Mouse (Mus musculus) CH12F3 (cell line): ENCODE results near the gene Rps2.
"Not testable (repeated sequence)": the region's sequence is repeated elsewhere in the genome, so short reads cannot be mapped to it uniquely, and the experiment has no call there.

Source experiments
- in situ Hi-C: fragments of 300-500 bp; cut with MboI; formaldehyde crosslinking; loops from 2 replicates; pipeline ENCODE4 v1.14.3; 2020; ENCODE audit warnings: low sequenced_read_pairs

Rps2 gene

DNA sequence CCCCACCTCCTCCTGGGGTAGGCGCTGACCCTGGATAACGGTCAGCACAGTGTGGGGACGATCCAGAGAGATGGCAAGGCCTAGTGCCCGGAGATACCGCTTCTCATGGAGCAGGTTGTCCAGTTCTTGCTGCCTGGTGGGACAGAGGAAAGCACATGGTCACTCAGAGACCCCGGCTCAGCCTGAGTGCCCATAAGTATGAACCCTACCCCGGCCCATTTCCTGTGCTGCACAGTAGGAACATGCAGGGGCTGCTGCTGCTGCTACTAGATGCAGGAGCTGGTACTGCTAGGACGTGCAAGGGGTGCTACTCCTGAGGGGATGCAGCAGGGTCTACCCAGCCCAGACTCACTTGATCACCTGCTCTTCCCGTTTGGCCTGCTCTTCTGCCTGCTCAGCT lies 16.7 kb upstream of the Rps2 start:
- in situ Hi-C loops = no loop called here

- in situ Hi-C loops = no loop called here
Measured at GRCm38 (mm10) chr17:24705821-24706220, 12.1 kb upstream of the Rps2 start.

DNA sequence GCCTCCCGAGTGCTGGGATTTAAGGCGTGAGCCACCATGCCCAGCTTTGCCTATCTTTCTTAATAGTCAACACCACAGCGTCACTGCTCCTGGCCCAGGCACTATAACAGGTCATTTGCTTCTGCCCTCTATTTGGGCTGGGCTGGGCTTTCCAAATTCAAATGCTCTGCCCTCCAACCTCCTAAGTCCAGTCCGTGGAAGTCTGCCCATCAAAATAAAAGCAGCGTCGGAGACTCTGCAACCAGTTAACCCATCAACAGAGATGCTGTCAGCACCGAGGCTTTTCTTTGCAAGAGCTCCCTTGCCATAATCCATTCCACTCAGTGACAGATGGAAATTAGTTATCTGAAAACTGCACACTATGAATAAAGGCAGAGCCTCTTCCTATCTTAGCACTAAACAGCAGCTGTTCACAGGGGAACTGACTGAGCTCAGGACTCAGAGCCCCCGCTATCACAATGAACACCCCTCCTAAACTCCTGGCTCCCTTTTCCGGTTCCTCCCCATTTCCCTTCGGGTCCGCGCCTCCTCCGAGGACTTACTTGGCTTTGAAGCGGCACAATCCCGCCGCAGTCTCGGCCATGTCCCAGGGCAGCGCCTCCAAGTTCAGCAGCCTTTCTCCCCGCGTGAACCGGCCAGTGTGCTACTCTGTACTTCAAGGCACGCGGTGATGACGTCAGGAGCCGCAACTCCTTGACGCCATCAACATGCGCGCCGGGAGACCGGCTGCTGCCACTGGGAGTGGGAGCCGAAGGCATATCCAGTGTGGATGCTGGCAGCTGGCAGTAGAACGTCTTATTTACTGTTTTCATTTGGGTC lies 10.7 kb upstream of the Rps2 start, which contains the start of gene Tbl3:
Gene Tbl3 (minus strand): TSS at position 679 of the 819 bp plus-strand sequence.
- in situ Hi-C loops = no loop called here

DNA sequence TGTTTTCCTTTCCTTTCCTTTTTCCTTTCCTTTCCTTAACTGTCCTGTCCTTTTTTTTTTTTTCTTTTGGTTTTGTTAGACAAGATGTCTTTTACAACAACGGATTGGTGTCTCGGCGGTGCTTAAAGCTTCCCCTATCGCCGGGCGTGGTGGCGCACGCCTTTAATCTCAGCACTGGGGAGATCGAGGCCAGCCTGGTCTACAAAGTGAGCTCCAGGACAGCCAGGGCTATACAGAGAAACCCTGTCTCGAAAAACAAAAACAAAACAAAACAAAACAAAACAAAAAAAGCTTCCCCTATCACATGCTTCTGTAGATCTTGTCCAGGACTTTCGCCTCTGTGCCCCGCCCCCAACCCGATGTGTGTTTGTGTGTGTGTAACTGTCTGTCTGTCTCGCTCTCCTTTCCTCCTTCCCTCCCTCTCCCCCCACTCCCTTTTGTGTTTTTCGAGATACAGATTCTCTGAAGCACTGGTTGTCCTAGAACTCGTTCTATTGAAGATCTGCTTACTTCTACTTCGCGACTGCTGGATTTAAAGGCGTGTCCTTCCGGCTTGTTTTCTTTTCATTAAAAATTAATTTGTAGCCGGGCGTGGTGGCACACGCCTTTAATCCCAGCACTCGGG lies 10.0 kb upstream of the Rps2 start:
- in situ Hi-C loops = no loop called here

DNA sequence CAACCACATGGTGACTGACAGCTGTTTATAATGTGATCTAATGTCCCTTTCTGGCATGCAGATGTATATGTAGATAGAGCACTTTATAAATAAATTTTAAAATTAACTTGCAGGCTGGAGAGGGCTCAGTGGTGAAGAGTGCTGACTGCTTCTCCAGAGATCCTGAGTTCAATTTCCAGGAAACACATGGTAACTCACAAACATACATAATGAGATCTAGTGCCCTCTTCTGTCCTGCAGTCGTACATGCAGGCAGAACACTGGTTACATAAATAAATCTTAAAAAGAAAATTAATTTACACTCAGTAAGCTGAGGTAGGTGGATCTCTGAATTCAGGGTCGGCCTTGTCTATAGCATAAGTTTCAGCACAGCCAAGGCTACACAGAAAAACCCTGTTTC lies 9.3 kb upstream of the Rps2 start:
- in situ Hi-C loops = no loop called here

GRCm38 (mm10) chr17:24715556-24715955 lies 2.4 kb upstream of the Rps2 start:
- in situ Hi-C loops = no loop called here

GRCm38 (mm10) chr17:24716166-24716682 lies 1.7 kb upstream of the Rps2 start:
- in situ Hi-C loops = no loop called here

DNA sequence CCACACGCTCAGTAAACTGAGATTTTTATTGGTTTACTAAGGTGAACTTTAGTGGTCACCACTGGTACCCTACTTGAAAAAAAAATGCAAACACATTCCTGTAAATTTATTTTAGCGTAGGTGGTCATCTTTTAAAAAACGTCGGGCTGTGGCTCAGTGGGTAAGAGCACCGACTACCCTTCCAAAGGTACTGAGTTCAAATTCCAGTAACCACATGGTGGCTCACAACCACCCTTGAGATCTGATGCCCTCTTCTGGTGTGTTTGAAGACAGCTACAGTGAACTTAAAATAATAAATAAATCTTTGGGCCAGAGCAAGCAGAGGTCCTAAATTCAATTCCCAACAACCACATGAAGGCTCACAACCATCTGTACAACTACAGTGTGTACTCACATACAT lies 1.0 kb downstream of the Rps2 start:
- in situ Hi-C loops = not testable (repeated sequence)

DNA sequence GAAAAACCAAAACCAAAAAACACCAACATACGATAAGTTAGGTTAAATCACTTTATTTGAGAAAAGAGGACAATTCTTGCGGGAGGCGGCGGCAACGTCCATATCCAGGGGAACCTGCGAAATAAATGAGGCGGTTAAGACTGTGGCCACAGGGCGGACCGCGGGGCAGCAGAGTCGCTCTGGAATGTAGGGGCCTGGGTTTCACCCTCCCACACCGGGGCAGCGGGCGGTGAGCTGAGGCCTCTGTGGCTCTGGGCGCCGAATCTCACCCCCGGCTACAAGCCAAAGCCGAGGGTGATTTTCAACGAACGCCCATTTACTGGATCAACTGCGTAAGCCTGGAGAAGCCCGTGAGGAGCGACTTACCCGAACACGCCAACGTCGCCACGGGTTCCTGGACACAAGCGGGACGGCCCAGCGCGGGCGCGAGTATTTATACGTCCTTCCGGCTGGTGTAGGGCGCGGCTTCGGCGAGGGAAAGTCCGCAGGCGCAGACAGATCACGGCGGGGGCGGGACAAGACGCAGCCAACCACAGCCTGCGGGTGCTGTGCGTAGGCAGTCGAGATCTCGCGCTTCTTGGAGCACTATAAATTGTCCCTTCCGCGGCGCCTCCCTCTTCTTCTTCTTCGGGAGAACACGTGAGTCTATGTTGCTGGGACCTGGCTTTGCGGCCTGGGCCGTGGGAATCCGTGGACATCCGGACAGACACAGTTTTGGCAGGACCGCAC lies 1.7 kb downstream of the Rps2 start:
- in situ Hi-C loops = no loop called here

- in situ Hi-C loops = not testable (repeated sequence)
Measured at GRCm38 (mm10) chr17:24720616-24721015, 2.7 kb downstream of the Rps2 start.

DNA sequence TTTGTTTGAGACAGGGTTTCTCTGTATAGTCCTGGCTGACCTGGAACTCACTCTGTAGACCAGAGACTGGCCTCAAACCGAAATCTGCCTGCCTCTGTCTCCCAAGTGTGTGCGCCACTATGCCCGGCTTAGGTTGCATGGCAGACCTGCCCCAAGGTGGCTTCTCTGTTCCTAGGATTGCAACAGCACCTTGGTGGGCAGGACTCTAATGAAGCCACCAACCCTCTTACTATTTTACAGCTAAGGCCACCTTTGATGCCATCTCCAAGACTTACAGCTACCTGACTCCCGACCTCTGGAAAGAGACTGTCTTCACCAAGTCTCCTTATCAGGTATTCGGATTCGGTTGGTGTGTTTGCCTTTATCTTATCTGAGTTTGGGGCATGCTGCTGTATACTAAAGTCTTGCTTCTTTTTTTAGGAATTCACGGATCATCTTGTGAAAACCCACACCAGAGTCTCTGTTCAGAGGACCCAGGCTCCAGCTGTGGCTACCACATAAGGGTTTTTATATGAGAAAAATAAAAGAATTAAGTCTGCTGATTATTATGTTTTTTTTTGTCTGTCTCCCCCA lies 3.6 kb downstream of the Rps2 start:
- in situ Hi-C loops = not testable (repeated sequence)

GRCm38 (mm10) chr17:24722220-24722924 lies 4.5 kb downstream of the Rps2 start:
- in situ Hi-C loops = no loop called here

GRCm38 (mm10) chr17:24723122-24723880 lies 5.4 kb downstream of the Rps2 start:
- in situ Hi-C loops = no loop called here

- in situ Hi-C loops = no loop called here
Measured at GRCm38 (mm10) chr17:24723881-24724180, 5.9 kb downstream of the Rps2 start.

GRCm38 (mm10) chr17:24724184-24724583 lies 6.3 kb downstream of the Rps2 start, which contains the start of gene Ndufb10:
Gene Ndufb10 (minus strand): TSS chr17:24724478.
- in situ Hi-C loops = no loop called here

DNA sequence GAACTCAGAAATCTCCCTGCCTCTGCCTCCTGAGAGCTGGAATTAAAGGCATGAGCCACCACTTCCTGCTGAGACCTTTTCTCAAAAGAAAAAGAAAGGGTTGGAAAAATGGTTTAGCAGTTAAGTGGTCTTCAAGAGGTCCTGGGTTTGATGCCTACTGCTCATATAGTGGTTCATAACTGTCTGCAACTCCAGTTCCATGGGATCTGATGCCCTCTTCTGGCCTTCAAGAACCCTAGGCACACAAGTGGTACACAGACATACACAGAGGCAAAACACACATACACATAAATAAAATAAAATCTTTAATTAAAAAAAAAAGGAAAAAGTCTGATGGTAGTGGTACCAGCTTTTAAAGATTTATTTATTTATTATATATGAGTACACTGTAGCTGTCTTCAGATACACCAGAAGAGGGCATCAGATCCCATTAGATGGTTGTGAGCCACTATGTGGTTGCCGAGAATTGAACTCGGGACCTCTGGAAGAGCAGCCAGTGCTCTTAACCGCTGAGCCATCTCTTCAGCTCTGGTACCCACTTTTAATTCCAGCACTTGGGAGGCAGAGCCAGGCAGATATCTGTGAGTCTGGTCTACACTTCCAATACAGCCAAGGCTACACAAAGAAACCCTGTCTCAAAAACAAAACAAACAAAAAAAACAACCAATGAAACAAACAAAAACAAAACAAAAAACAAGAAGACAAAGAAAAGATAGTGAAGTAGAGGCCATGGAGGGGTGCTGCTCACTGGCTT lies 7.9 kb downstream of the Rps2 start:
- in situ Hi-C loops = no loop called here

GRCm38 (mm10) chr17:24727618-24728017 lies 9.7 kb downstream of the Rps2 start, which contains the start of gene Rpl3l:
Gene Rpl3l (plus strand): TSS chr17:24727820.
- in situ Hi-C loops = no loop called here

GRCm38 (mm10) chr17:24728184-24728583 lies 10.3 kb downstream of the Rps2 start:
- in situ Hi-C loops = no loop called here

DNA sequence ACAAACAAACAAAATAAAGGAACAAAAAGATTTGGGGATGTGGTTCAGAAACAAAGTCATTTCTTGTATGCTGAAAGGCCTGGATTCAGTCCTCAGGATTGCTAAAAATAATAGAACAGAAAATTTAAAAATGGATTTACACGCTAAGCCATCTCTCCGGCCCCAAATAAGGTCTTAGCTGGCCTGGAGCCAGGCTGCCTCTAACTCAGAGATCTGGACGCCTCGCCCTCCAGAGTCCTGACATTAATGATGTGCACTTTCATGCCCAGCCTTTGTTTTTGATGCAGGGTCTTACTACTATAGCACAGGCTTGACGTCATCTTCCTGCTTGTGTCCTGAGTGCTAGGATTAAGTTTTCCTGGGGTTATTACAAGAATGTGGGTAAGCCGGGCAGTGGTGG lies 11.2 kb downstream of the Rps2 start:
- in situ Hi-C loops = no loop called here
